Mouse (Mus musculus): ENCODE results near the gene C1rl. TPM values are rescaled to one million over a fixed set of nuclear protein-coding genes. Genes with fewer than 3 reads are reported as not detected.
"Not testable (repeated sequence)": the region's sequence is repeated elsewhere in the genome, so short reads cannot be mapped to it uniquely, and the experiment has no call there.

Gene C1rl
- total and polyA plus RNA-seq, 3 experiments: 1.1 to 1.3 (median 1.2) TPM

- 37% methylated on average over 4 of the region's 4 CpGs for WGBS
- intact Hi-C loops (cut with DNase I): no loop called here
- no peaks in the 10 kb centered on the region for H3K79me2 ChIP-seq (replicated peaks; ENCODE audit: control insufficient read depth, insufficient read depth, low read length)
Observed at GRCm38 (mm10) chr6:124505028-124505427, 12.1 kb downstream of the C1rl start.

GRCm38 (mm10) chr6:124506991-124507390 is 14.1 kb downstream of the C1rl start:
- Histone ChIP-seq H3K79me2 (replicated peaks; ENCODE audit: control insufficient read depth, insufficient read depth, low read length) (no peaks in the 10 kb centered on the region), H3K4me1 (ENCODE audit: control insufficient read depth, insufficient read depth, low read length) (no peaks in the 10 kb centered on the region), H3K4me3 (no peak overlapping the region), H3K9ac (ENCODE audit: low read depth, low read length) (no peak overlapping the region), H3K27me3 (ENCODE audit: control insufficient read depth, insufficient read depth, low read length) (no peaks in the 10 kb centered on the region), H3K36me3 (ENCODE audit: control insufficient read depth, insufficient read depth, low read length) (no peaks in the 10 kb centered on the region), H3K27ac (no peak overlapping the region)
- no peak for DNase-seq
- TF ChIP-seq CTCF (IDR thresholded peaks at IDR 0.05) (no peak), POLR2A (IDR thresholded peaks at IDR 0.05; ENCODE audit: insufficient read depth, low read depth, low read length) (no peak), EP300 (IDR thresholded peaks at IDR 0.05; ENCODE audit: insufficient read depth, low read depth, low read length) (no peak)
- 62% methylated on average over 6 of the region's 6 CpGs for WGBS
- intact Hi-C loops (cut with DNase I): no loop called here

More at GRCm38 (mm10) chr6:124505028-124505427, 12.1 kb downstream of the C1rl start:
- H3K9ac ChIP-seq (ENCODE audit: low read depth, low read length): no peak overlapping the region
- no peak overlapping the region for H3K4me3 ChIP-seq
- no peak overlapping the region for H3K27ac ChIP-seq
- H3K4me1 ChIP-seq (ENCODE audit: control insufficient read depth, insufficient read depth, low read length): no peaks in the 10 kb centered on the region
- peak in 1 of 2 experiments; percentile 55 for DNase-seq
- no peak for TF ChIP-seq CTCF (IDR thresholded peaks at IDR 0.05)
- TF ChIP-seq POLR2A (IDR thresholded peaks at IDR 0.05; ENCODE audit: insufficient read depth, low read depth, low read length): no peak
- TF ChIP-seq EP300 (IDR thresholded peaks at IDR 0.05; ENCODE audit: insufficient read depth, low read depth, low read length): 0 out of 2 replicates have a peak, but pooled peaks have one; percentile 8
- no peaks in the 10 kb centered on the region for H3K36me3 ChIP-seq (ENCODE audit: control insufficient read depth, insufficient read depth, low read length)
- H3K27me3 ChIP-seq (ENCODE audit: control insufficient read depth, insufficient read depth, low read length): no peaks in the 10 kb centered on the region

GRCm38 (mm10) chr6:124508292-124508691 is 15.4 kb downstream of the C1rl start:
- 63% methylated on average over 10 of the region's 10 CpGs for WGBS
- Histone ChIP-seq H3K4me3 (no peak overlapping the region), H3K9ac (ENCODE audit: low read depth, low read length) (no peak overlapping the region), H3K79me2 (replicated peaks; ENCODE audit: control insufficient read depth, insufficient read depth, low read length) (no peaks in the 10 kb centered on the region), H3K4me1 (ENCODE audit: control insufficient read depth, insufficient read depth, low read length) (no peaks in the 10 kb centered on the region), H3K27me3 (ENCODE audit: control insufficient read depth, insufficient read depth, low read length) (no peaks in the 10 kb centered on the region), H3K27ac (no peak overlapping the region), H3K36me3 (ENCODE audit: control insufficient read depth, insufficient read depth, low read length) (no peaks in the 10 kb centered on the region)
- intact Hi-C loops (cut with DNase I): no loop called here
- no peak for DNase-seq
- TF ChIP-seq EP300 (IDR thresholded peaks at IDR 0.05; ENCODE audit: insufficient read depth, low read depth, low read length) (no peak), CTCF (IDR thresholded peaks at IDR 0.05) (no peak), POLR2A (IDR thresholded peaks at IDR 0.05; ENCODE audit: insufficient read depth, low read depth, low read length) (no peak)

- H3K4me3 ChIP-seq; H3K36me3 ChIP-seq (ENCODE audit: control insufficient read depth, insufficient read depth, low read length); DNase-seq; H3K9ac ChIP-seq (ENCODE audit: low read depth, low read length); H3K27me3 ChIP-seq (ENCODE audit: control insufficient read depth, insufficient read depth, low read length); H3K79me2 ChIP-seq (replicated peaks; ENCODE audit: control insufficient read depth, insufficient read depth, low read length); H3K4me1 ChIP-seq (ENCODE audit: control insufficient read depth, insufficient read depth, low read length); intact Hi-C loops (cut with DNase I); H3K27ac ChIP-seq: not testable (repeated sequence)
- 84% methylated on average over 5 of the region's 5 CpGs for WGBS
Observed at GRCm38 (mm10) chr6:124509192-124509591, 16.3 kb downstream of the C1rl start.

- no peak overlapping the region for H3K4me3 ChIP-seq
- no peaks in the 10 kb centered on the region for H3K4me1 ChIP-seq (ENCODE audit: control insufficient read depth, insufficient read depth, low read length)
- intact Hi-C loops (cut with DNase I): loop anchor here (5.0 kb wide), 1 partner anchor 245 kb away; the partner anchor contains the start of genes Atn1 and Gm45234
- H3K27ac ChIP-seq: no peak overlapping the region
- H3K79me2 ChIP-seq (replicated peaks; ENCODE audit: control insufficient read depth, insufficient read depth, low read length): no peaks in the 10 kb centered on the region
- DNase-seq: no peak
- no peaks in the 10 kb centered on the region for H3K27me3 ChIP-seq (ENCODE audit: control insufficient read depth, insufficient read depth, low read length)
- TF ChIP-seq CTCF (IDR thresholded peaks at IDR 0.05) (no peak), POLR2A (IDR thresholded peaks at IDR 0.05; ENCODE audit: insufficient read depth, low read depth, low read length) (no peak), EP300 (IDR thresholded peaks at IDR 0.05; ENCODE audit: insufficient read depth, low read depth, low read length) (no peak)
- H3K9ac ChIP-seq (ENCODE audit: low read depth, low read length): no peak overlapping the region
- no peaks in the 10 kb centered on the region for H3K36me3 ChIP-seq (ENCODE audit: control insufficient read depth, insufficient read depth, low read length)
- 50% methylated on average over 6 of the region's 6 CpGs for WGBS
Observed at GRCm38 (mm10) chr6:124511936-124512335, 19.0 kb downstream of the C1rl start.

GRCm38 (mm10) chr6:124512355-124512836 is 19.5 kb downstream of the C1rl start, which contains the start of gene C1ra:
TSS of gene C1ra (plus strand) at chr6:124512405.
- intact Hi-C loops (cut with DNase I): loop anchor here (5.0 kb wide), 1 partner anchor 245 kb away; the partner anchor contains the start of genes Atn1 and Gm45234
- peak within 1 kb of the TSS; percentile 57 for H3K4me3 ChIP-seq
- WGBS: 8% methylated on average over 6 of the region's 6 CpGs
- H3K36me3 ChIP-seq (ENCODE audit: control insufficient read depth, insufficient read depth, low read length): no peaks in the 10 kb centered on the region
- no peaks in the 10 kb centered on the region for H3K79me2 ChIP-seq (replicated peaks; ENCODE audit: control insufficient read depth, insufficient read depth, low read length)
- H3K27me3 ChIP-seq (ENCODE audit: control insufficient read depth, insufficient read depth, low read length): no peaks in the 10 kb centered on the region
- TF ChIP-seq POLR2A (IDR thresholded peaks at IDR 0.05; ENCODE audit: insufficient read depth, low read depth, low read length) (0 out of 2 replicates have a peak, but pooled peaks have one; percentile 14), EP300 (IDR thresholded peaks at IDR 0.05; ENCODE audit: insufficient read depth, low read depth, low read length) (no peak), CTCF (IDR thresholded peaks at IDR 0.05) (peak; percentile 94)
- peak within 1 kb of the TSS; percentile 76 for H3K9ac ChIP-seq (ENCODE audit: low read depth, low read length)
- no peaks in the 10 kb centered on the region for H3K4me1 ChIP-seq (ENCODE audit: control insufficient read depth, insufficient read depth, low read length)
- DNase-seq: peak; percentile 69 to 73
- H3K27ac ChIP-seq: peak within 1 kb of the TSS; percentile 60

GRCm38 (mm10) chr6:124517733-124518132 is 24.8 kb downstream of the C1rl start:
- H3K9ac ChIP-seq (ENCODE audit: low read depth, low read length); intact Hi-C loops (cut with DNase I); DNase-seq; H3K36me3 ChIP-seq (ENCODE audit: control insufficient read depth, insufficient read depth, low read length); H3K79me2 ChIP-seq (replicated peaks; ENCODE audit: control insufficient read depth, insufficient read depth, low read length); H3K4me3 ChIP-seq; H3K27ac ChIP-seq; H3K4me1 ChIP-seq (ENCODE audit: control insufficient read depth, insufficient read depth, low read length); H3K27me3 ChIP-seq (ENCODE audit: control insufficient read depth, insufficient read depth, low read length): not testable (repeated sequence)
- 92% methylated on average over 4 of the region's 4 CpGs for WGBS

GRCm38 (mm10) chr6:124522082-124522481 is 29.2 kb downstream of the C1rl start:
- peak in 1 of 2 experiments; percentile 15 for DNase-seq
- H3K79me2 ChIP-seq (replicated peaks; ENCODE audit: control insufficient read depth, insufficient read depth, low read length); H3K27me3 ChIP-seq (ENCODE audit: control insufficient read depth, insufficient read depth, low read length); H3K4me1 ChIP-seq (ENCODE audit: control insufficient read depth, insufficient read depth, low read length); H3K9ac ChIP-seq (ENCODE audit: low read depth, low read length); H3K4me3 ChIP-seq; intact Hi-C loops (cut with DNase I); H3K36me3 ChIP-seq (ENCODE audit: control insufficient read depth, insufficient read depth, low read length); H3K27ac ChIP-seq: not testable (repeated sequence)
- 54% methylated on average over 6 of the region's 7 CpGs for WGBS

Measured in heart, adult 2 months (tissue).